Mouse (Mus musculus) G1E (cell line): ENCODE measurements around the gene Kcna10.

Experiments
- CTCF ChIP-seq: IDR thresholded peaks from 2 replicates; pipeline ENCODE4 v1.5.1; 2012; ENCODE audit warnings: low read depth, low read length, inconsistent platforms, mixed read lengths
- GATA1 ChIP-seq: IDR thresholded peaks from 2 replicates; pipeline ENCODE4 v1.6.1; 2012; ENCODE audit warnings: borderline replicate concordance, low read length, inconsistent platforms, mixed read lengths
- GATA2 ChIP-seq: IDR thresholded peaks from 2 replicates; pipeline ENCODE4 v1.6.1; 2012; ENCODE audit warnings: low read depth, low read length, inconsistent platforms, borderline replicate concordance
- POLR2AphosphoS5 ChIP-seq: IDR thresholded peaks from 2 replicates; pipeline ENCODE4 v1.6.1; 2012; ENCODE audit warnings: low read depth, low read length, inconsistent platforms; ENCODE audit not compliant: insufficient replicate concordance
- TAL1 ChIP-seq: conservative IDR thresholded peaks from 2 replicates; pipeline ENCODE4 v1.6.1; 2012; ENCODE audit warnings: low read depth, low read length, inconsistent platforms, mixed read lengths

DNA sequence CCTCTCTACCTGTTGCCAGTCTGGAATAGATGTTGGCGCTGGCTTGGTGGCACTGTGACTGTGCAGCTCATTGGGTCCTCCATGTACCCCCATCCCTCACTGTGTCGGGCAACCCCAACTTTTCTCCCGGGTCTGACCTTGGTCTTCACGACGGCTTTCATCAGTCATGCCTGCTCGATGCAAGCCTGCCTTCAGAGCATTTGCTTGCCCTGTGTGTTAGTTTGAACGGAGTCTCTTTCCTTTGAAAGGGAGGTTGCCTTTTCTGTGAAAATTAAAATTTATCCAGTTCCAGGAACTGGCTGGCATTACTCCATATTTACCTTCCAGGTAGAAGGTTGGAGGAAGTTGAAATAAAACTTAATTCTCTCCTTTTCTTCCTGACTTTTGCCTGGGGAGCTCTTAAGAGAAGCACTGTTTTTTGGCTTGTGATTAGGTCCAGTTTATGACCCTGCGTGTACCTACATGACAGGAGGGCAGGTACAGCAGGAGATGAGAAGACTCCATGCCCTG lies 55.7 kb downstream of the Kcna10 start:
- no peak for TF ChIP-seq CTCF
- TF ChIP-seq TAL1, result no peak
- TF ChIP-seq GATA1, result no peak
- TF ChIP-seq GATA2, result no peak
- TF ChIP-seq POLR2AphosphoS5, result no peak
